Mouse (Mus musculus) adrenal gland, postnatal 4 days (tissue): ENCODE results near the gene Klrg1. TPM values are rescaled to one million over a fixed set of nuclear protein-coding genes. Genes with fewer than 3 reads are reported as not detected.

Experiments used
- DNase-seq, 2 experiments: peaks; one replicate each; pipeline ENCODE4 v3.0.0; 2021 to 2022; ENCODE audit warnings: low spot score in 2 of 2, mixed read lengths in 2 of 2
- long read RNA-seq, 2 experiments: library from polyadenylated mRNA; stranded (forward); transcript quantifications; one replicate each; pipeline ENCODE4 v2.0.0; 2021
- total RNA-seq, 2 experiments: library from RNA; stranded (reverse); gene quantifications; 2 replicates each; pipeline ENCODE4 v1.2.3; 2021

The Klrg1 gene
- total RNA-seq = not detected
- long read RNA-seq, experiment 1, partial matches to known transcripts = 0 of 1 reads
- long read RNA-seq, experiment 1, other reads (novel, unspliced or antisense) = 0 of 1 reads
- long read RNA-seq, experiment 2, partial matches to known transcripts = 0 of 2 reads
- long read RNA-seq, experiment 2, other reads (novel, unspliced or antisense) = 1 of 2 reads

DNA sequence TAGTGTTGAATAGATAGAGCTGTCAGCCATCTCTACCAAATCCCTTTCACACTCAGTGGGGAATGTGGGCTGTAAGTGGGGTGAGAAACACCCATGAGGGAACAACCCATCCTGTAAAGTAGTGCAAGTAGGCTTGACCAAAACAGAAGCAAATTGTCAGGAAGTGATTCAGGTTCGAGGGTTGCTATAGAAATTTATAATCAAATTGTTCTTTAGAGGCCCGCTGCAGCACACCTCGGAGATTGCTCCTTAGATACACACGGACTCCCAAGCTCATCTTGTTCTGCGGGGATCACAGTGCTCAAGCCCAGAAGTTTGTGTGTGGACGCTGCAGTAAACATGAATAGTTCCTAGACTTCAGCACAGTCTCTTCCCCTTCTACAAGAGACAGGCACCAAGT, at the start of gene Klrg1:
Gene Klrg1 (minus strand): TSS at position 101 of the 400 bp plus-strand sequence.
- DNase-seq = no peak

DNA sequence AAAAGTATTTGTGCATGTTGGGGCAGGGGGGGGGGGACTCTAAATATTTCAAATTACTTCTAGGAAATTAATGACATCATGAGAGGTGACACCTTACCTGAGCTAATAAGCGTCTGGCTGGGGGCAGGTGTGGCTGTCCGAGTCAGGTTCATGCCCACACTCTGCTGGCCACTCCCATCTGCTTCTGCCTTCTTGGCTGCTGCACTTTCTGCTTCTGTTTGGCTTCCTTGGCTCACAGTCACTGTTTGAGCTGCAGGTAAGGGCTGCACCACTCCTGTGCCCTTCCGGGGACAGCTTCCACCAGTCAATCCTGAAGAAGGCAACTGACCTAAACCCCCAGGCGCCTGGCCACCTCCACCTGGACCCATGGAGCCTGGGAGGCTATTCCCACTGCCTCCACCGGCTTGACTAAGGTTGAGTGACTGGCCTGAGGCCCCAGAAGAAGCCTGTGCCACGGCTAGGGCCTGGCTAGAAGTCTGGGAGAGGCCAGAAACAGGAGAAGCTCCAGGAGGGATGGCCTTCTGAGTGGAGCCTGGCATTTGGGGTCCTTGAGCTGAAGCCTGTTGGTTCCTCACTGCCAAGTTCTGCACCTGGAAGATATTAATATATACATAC, 42.8 kb upstream of the Klrg1 start:
- no peak for DNase-seq

GRCm38 (mm10) chr6:122318726-122319125, 36.0 kb upstream of the Klrg1 start:
- DNase-seq = no peak

DNA sequence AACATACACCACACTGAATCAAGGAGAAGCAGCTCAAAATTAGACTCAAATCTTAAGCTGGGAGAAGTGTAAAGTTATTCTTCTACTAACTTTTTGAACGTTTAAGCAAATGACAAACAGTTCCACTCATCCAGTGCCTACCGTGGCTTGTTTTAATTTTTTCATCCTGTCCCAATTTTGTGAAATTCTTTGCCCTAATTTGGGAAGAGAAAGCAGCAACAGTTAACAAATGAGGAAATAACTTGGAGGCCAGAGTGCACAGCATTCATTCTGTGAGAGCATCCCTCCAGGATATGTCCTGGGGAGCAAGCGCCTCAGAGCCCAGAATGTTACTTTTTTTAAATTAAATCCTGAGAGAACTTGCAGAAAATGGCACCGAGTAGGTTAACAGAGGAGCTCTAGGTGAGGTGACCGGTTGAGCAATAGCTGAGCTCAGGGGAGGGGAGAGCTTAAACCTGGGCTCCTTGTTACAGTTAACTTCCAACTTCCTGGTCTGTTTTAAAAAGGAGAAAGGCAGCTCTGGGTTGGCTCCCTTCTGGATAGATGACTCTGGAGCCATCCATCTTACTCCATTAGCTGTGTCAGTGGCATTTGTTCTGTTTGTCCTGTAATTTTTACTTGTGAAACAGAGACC, 27.6 kb upstream of the Klrg1 start:
- no peak for DNase-seq

GRCm38 (mm10) chr6:122309446-122309960, 26.8 kb upstream of the Klrg1 start:
- no peak for DNase-seq

GRCm38 (mm10) chr6:122308505-122309393, 26.1 kb upstream of the Klrg1 start, which contains the start of gene M6pr:
M6pr (plus strand) TSS chr6:122308720.
- peak; percentile 68 to 86 for DNase-seq

GRCm38 (mm10) chr6:122308136-122308504, 25.4 kb upstream of the Klrg1 start:
- DNase-seq = no peak

- DNase-seq = no peak
Measured at GRCm38 (mm10) chr6:122306707-122307106, 24.0 kb upstream of the Klrg1 start.

DNA sequence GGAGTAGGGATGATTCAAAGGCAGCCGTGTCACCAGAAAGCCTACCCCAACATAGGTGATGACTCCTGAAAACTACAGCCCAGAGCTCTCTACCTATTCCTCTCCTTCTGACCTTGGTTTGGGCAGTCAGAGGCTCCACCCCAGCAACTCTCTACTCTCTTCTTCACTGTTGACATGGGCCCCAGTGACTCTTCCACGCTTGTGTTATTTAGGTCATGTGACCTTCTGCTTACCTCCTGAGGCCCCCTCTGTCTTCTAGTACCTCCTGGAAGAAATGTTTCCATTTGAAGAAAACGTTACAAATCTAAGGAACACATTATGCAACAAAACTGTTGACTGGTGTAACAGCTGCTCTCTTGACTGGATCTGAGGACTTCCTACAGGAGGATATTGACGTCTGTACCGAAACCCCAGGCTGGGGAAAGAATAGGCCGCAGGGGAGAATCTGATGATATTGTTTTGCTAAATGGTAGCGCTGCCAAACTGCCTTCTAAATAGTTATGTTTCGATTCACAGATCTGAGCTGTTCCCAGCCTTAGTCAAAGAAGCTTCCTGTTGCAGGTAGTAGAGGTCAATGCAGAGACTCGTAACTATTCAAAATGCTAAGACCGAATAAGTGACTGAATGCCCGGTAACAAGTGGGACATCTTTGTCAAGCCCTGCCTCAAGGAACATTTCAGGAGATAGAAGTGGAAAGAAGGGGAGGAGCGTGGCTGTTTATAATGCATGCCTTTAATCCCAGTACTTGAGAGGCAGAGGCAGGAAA, 22.3 kb upstream of the Klrg1 start:
- DNase-seq = no peak

DNA sequence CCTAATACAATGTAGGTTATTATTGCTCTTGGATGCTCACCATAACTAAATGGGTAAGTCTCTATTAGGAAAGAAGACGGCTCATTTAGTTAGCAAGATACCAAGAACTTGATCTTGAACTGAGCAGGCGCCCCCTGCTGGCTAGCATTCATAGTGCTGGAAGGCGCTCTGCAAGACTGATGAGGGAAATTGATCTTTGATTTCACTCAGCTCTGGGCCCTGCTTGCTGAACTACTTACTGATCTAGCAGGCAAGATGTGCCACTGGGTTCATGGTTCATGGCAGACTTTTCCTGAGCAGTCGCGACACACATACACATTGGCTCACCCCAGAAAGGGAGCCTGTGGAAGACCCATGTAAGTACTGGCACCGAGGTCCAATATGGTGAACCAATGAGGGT, 21.7 kb upstream of the Klrg1 start:
- peak; percentile 40 to 50 for DNase-seq

GRCm38 (mm10) chr6:122303526-122303925, 20.8 kb upstream of the Klrg1 start:
- no peak for DNase-seq

GRCm38 (mm10) chr6:122302661-122303060, 20.0 kb upstream of the Klrg1 start:
- DNase-seq = no peak

DNA sequence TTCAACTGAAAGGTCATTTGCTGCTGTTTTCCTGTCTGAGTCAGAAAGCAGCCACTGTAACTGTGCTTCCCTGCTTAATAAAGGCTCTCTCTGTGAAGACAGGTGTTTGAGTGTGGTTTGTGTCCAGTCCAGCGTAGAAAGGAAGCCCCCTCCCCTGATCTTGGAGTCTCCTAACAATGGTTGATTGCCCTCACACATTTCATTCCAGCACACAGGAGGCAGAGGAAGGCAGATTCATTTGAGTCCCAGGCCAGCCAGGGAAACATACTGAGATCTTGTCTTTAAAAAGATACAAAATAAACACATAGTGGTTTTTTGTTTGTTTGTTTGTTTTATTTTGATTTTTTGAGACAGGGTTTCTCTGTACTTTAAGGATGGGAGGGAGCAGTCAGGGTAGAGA, 19.4 kb upstream of the Klrg1 start:
- no peak for DNase-seq

- DNase-seq = no peak
Measured at GRCm38 (mm10) chr6:122299621-122300133, 17.0 kb upstream of the Klrg1 start.

GRCm38 (mm10) chr6:122298223-122298609, 15.5 kb upstream of the Klrg1 start:
- no peak for DNase-seq

DNA sequence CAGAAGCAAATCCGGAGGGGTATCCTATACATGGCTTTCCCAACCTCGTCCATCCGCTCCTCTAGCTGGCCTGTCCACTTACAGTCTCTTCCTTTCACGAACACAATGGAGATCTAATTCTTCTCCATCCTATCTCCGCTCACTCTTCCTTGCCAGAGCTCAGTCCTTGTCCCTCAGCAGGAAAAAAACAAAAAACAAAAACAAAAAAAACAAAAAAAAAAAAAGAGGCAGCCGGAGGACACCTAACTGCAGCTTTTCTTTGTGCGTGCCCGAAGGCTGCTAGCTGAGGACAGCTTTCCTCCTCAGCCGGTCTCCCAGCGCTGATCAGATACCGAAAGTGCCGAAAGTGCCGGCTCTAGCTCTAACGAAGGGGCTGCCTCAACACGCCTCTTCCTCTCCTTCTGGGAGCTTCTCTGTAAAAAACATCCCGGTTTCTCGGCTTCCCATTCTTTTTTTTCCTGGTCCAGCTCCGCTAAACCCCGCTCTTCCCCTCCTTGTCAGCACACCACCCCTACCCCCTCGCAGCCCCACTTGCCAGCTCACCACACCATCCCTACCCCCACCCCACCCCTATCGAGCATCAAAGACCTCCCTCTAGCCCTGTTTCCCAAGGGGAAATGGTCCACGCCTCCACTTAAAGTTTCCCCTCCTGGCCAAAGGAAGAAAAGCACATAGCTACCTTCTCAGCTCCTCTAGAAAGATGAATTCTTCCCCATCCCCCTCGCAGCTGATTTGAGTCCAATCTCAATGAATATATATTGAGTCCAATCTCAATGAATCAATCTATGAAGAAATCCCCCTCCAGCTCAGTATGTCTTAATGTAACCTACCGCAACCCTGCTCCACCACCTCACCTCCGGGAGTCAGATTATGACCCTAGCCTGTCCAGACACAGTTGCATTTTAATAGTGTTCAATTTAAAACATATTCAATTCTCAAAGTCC, 14.9 kb upstream of the Klrg1 start:
- no peak for DNase-seq

- DNase-seq = no peak
Measured at GRCm38 (mm10) chr6:122296918-122297278, 14.2 kb upstream of the Klrg1 start.

DNA sequence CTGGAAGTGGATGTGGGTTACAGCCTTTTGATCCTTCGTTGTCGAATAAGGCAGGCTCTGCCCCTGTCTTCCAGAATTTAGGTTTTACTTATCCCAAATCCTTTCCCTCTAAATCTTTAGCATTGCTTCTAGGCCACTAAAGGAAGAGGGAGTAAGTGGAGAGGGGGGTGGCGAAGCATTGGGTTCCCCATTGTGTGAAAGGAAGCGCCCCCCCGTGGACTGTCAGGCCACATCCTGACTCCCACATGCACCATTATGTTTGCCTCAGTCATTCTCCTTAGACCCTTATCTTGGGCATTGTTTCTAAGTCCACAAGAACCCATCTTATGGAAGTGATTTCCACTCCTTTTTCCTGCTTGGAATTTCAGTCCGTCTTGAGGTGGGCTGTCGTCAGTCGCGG, 12.6 kb upstream of the Klrg1 start:
- DNase-seq = no peak

DNA sequence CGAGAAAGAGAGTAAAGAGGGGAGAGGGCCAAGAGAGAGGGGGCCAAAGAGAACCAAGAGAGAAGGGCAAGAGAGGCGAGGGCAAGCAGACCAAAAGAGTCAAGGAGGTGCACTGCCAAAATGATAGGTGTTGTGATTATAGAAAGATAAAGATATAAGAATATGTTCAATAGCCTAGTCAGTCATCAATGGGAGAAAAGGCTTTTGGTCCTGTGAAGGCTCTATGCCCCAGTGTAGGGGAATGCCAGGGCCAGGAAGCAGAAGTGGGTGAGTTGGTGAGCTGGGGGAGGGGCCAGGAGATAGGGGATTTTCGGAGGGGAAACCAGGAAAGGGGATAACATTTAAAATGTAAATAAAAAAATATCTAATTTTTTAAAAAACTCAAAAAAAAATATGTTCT, 11.6 kb upstream of the Klrg1 start:
- no peak for DNase-seq

DNA sequence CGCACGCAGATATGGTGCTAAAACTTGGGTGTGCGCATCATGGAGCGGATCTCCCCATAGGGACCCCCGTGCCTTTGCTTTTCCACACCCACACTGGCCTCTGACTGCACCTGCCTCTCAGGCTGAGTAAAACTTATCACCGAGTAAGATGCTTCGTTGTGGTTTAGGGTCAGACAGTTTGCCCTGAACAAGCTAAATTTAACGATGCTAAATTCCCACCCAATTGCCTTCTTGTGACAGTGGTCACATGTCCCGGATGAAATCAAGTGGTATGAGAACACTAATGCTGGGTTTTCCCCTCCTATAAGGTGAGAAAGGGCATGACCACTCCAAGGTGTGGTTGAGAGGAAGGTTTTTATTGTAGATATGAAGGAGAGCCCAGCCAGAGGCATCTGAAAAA, 11.1 kb upstream of the Klrg1 start:
- no peak for DNase-seq
